Mouse (Mus musculus) urinary bladder, postnatal 36 days (tissue): ENCODE measurements at regions not wholly inside any gene's neighbourhood (a gene's known extent, or its start where the extent isn't known, plus 50 kb on each side); places are given as distances from the start of the nearest gene placed in this dataset.
A peak's percentile ranks its signal among the peaks of the same experiment; 100 is the strongest.

Source experiments
- DNase-seq, 2 experiments: peaks; one replicate each; pipeline ENCODE4 v3.0.0; 2022; ENCODE audit warnings: low spot score in 2 of 2, mixed read lengths in 1 of 2

- DNase-seq = no peak
Observed at GRCm38 (mm10) chr11:17324651-17325050, 67.3 kb downstream of the C1d start.

DNA sequence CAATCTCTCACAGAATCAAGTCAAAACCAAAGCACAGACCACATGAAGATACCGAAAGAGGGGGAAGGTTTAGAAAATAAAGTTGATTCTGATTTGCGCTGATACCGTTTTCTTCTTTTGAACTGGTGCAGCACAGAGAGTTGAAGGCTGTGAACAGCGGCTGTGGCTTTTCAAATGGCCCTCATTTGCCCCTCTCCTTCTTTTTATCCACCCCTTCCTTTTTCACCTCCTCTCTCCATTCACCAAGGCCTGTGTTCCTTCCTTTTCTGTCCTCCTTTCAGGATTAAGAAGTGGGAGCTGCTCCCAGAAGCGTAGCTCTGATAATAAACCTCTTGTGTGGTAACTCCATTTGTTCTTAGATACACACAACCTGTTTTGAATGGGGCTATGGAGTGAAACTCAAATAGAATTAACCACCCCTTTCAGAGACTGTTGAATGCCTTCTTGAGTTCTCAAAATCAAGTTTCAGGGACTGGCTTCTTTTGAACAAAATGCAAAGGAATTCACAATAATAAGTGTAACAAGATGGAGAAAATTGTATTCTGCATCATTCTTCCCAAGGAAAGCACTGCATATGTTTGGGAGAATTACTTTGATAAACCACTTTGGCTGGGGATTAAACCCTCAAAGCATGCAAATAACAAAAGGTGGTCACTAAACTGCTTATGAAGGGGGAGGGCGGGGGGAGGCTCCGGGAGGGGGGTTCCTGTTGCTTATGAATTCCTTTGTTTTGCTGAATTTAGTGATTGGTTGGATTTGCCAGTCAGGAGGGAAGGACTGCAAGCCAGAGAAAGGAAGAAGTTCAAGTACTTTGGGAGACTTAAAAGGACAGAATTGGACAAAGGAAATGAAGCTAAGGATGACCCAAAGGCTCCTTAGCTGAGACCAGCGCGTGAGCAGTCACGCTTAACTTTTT is 68.6 kb downstream of the C1d start:
- no peak for DNase-seq

DNA sequence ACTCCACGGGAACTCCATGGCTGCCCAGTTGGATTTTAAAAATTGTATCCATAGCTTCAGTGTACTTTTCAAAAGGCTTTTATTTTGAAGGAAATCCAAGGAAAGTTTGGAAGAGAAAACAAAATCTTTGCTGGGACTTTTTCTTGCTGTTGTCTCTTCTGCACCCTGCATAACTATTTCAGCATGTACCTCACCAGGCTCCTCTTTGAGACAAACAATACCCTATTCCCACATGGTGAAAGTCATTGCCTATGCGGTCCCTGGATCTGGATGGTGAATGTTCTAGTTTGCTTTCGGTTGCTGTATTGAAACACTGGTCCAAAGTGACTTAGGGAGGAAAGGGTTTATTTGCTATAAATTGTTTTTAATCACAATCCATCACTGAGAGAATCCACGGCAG is 69.3 kb downstream of the C1d start:
- DNase-seq = no peak

- no peak for DNase-seq
Observed at GRCm38 (mm10) chr11:17351476-17351875, 94.1 kb downstream of the C1d start.

DNA sequence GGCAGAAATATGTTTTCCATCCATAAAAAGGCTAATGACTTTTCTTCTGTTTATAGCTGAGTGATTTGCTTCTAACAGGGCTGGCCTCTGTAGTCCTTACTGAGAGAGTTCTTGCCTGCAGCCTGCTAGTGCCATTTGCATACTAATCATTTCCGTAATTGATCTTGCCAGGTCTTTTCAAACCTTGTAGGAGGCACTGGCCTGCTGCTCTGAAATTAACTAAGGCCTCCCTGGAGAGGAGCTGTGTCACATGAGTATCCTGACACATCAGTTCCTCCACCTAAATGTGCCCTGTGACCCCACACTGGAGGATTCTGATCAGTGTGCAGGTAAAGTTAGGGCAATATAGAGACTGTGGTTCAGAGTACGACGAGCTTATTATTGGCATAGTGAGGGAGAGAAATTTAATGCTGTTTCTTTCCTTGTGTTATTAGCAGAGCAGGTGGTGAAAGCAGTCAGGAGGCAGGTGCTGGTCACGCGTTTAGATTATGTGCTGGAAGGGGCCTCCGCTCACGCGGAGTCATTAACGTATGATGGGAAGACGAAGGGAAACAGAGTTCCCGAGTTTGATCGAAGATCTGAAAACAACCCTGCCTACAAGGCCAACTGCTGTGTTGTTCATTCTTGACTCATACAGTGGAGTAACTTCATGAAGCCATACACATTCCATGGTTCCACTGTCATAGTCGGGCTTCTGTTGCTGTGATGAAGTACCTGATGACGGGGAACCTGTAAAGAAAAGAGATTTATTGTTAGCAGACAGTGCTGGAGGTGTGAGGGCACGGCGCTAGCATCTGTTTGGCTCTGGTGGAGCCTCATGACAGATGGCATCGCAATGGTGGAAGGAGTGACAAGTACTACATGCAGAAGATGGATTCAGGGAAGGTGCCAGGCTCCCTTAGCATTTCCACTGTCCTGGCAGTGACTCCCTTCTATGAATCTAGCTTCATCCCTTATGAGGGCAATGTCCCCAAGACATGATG is 95.1 kb downstream of the C1d start:
- no peak for DNase-seq

DNA sequence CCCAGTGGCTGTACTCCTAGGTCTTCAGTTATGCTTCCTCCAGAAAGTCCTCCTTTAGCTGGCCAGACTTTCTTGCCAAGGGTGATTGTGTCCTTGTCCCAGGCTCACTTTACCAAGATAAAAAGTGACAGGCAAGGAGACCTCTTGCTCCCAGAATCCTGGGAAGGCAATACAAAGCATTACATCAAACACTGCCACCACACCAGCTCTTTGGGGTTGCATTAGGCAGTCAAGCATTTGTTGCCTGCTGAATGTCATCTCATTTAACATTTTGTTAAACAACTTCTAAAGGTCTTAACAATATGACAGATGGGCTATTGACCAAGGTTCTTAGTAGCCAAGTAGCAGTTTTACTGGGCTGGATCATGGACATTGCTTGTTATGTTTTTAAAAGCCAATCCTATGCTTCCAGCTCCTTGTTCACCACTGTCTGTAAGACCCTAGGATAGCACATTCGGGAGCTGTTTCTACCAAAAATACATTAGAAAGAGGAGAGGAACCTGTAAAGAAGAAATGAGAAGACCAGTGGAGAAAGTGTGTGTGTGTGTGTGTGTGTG is 102.4 kb downstream of the C1d start:
- no peak for DNase-seq

- no peak for DNase-seq
Observed at GRCm38 (mm10) chr11:17377859-17378258, 120.5 kb downstream of the C1d start.

GRCm38 (mm10) chr11:17386756-17387155 is 129.4 kb downstream of the C1d start:
- DNase-seq = peak in 1 of 2 experiments; percentile 3

GRCm38 (mm10) chr11:17393832-17394231 is 136.5 kb downstream of the C1d start:
- no peak for DNase-seq

GRCm38 (mm10) chr11:17414531-17414930 is 157.2 kb downstream of the C1d start:
- DNase-seq = no peak

- DNase-seq = no peak
Observed at GRCm38 (mm10) chr11:17415144-17415543, 157.8 kb downstream of the C1d start.

- no peak for DNase-seq
Observed at GRCm38 (mm10) chr11:17417656-17418289, 160.4 kb downstream of the C1d start.

DNA sequence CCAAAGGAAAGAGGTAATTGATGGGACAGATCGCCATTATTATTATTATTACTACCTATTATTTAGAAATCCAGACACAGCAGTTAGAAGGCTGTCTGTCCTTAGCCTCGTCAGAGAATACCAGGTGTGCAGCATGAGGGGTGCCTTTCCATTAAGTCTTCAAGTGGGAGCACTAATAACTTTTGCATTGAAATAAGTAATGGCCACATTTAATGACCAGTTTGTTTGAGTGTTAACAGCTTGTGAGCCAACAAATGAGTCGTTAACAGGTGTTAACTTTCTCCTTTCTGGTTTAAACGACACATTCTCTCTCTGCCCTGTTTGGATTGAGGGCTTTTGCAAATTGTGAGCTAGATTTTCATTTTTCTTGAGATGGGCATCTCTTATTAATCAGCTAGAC is 184.8 kb downstream of the C1d start:
- DNase-seq = no peak

DNA sequence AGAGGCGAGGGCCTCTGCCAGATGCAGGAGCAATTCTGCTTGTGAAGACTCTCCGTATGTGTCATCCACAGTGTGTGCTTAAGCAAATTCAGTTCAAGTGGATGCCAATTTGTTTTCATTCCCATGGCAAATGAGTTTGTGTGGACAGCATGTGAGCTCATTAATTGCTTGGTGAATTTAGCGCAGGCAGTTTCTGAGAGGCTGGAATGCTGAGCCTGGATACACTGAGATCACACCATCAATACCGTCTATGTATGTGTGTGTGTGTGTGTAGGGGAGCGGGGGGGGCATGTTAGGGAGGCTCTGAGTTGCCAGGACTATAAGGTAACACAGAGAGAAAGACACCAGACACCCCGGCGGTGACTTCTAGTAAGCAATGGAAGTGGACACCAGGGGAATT is 191.9 kb downstream of the C1d start:
- no peak for DNase-seq

- DNase-seq = no peak
Observed at GRCm38 (mm10) chr11:17450360-17451045, 193.1 kb downstream of the C1d start.

GRCm38 (mm10) chr11:17451451-17451850 is 194.1 kb downstream of the C1d start:
- DNase-seq = no peak

- no peak for DNase-seq
Observed at GRCm38 (mm10) chr11:17453530-17453929, 196.2 kb downstream of the C1d start.

GRCm38 (mm10) chr11:17458946-17459345 is 201.6 kb downstream of the C1d start:
- DNase-seq = no peak

- no peak for DNase-seq
Observed at GRCm38 (mm10) chr11:17460024-17460919, 202.9 kb downstream of the C1d start.

- no peak for DNase-seq
Observed at GRCm38 (mm10) chr11:17460920-17461279, 203.5 kb downstream of the C1d start.
